Mouse (Mus musculus): ENCODE data around the gene Samd4b. TPM values are rescaled to one million over a fixed set of nuclear protein-coding genes. Genes with fewer than 3 reads are reported as not detected.

Samd4b gene
- polyA plus RNA-seq, 1 experiment from 2014 or later = 18.9 TPM

DNA sequence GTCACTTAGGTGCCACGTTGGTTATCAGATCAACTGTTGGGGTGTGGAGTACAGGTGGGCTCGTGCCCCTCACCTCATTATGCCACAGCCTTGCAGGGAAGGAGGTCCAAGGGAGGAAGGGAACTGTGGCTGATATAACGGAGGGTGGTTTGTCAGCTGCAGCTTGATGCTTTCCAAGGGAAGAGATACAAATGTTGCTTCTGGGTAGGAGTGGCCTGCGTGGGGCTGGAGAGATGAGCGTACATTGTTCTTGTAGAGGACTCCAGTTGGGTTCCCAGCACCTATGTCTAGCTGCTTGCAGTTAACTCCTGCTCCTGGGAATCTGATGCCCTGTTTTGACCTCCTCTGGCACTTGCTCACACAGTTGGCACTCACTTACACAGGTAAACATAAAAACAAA, 5.2 kb upstream of the Samd4b start:
- no peaks in the 10 kb centered on the region for H3K36me3 ChIP-seq
- no peak overlapping the region for H3K9ac ChIP-seq
- no peak overlapping the region for H3K4me2 ChIP-seq (replicated peaks)
- H3K4me1 ChIP-seq (replicated peaks) = no peaks in the 10 kb centered on the region
- ATAC-seq = no peak
- 68% methylated on average over 5 of the region's 5 CpGs for WGBS
- no peak overlapping the region for H3K27ac ChIP-seq
- no peaks in the 10 kb centered on the region for H3K9me3 ChIP-seq
- H3K27me3 ChIP-seq (replicated peaks) = no peaks in the 10 kb centered on the region
- H3K4me3 ChIP-seq (replicated peaks) = no peak overlapping the region

DNA sequence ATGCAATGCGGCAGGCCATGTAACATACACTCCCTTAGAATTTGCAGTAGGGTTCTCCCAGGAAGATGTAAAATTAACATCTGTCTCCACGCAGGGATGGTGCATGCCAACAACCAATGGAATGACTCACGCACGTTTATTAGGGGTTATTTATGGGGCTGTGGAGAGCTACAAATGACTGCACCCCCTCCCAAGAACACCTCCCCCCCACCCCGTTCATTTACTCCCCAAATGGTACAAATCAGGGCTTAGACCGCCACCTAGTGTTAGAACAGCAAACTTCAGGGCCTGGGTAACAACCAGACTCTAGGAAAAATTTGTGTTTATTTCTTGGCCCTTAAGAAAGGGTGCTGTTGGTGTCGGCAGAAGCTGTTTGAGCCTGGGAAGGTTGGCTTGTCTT, 3.7 kb upstream of the Samd4b start:
- peaks cover 7% of the 10 kb centered on the region for H3K4me1 ChIP-seq (replicated peaks)
- no peaks in the 10 kb centered on the region for H3K9me3 ChIP-seq
- H3K4me2 ChIP-seq (replicated peaks) = no peak overlapping the region
- H3K9ac ChIP-seq = no peak overlapping the region
- H3K36me3 ChIP-seq = no peaks in the 10 kb centered on the region
- H3K4me3 ChIP-seq (replicated peaks) = no peak overlapping the region
- no peak overlapping the region for H3K27ac ChIP-seq
- no peaks in the 10 kb centered on the region for H3K27me3 ChIP-seq (replicated peaks)
- no peak for ATAC-seq
- WGBS = 18% methylated on average over 7 of the region's 7 CpGs

DNA sequence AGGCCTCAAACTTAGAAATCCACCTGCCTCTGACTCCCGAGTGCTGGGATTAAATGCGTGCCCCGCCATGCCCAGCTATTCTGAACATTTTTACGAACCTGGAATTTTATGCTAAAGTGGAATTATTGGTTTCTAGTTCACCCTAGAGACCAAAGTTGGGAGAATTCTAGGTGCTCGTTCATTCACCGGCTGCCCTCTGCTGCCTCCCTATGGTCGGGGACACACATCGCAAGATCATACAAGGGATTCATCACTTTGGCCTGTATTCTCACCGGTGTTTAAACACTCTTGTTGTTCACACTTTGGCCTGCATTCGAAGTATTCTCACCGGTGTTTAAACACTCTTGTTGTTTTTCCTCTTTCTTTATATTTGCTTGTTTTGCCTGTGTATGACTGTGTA, 3.1 kb upstream of the Samd4b start:
- H3K27me3 ChIP-seq (replicated peaks) = no peaks in the 10 kb centered on the region
- no peak overlapping the region for H3K9ac ChIP-seq
- peaks cover 13% of the 10 kb centered on the region for H3K4me1 ChIP-seq (replicated peaks)
- no peaks in the 10 kb centered on the region for H3K36me3 ChIP-seq
- H3K27ac ChIP-seq = no peak overlapping the region
- H3K9me3 ChIP-seq = no peaks in the 10 kb centered on the region
- H3K4me3 ChIP-seq (replicated peaks) = no peak overlapping the region
- ATAC-seq = no peak
- H3K4me2 ChIP-seq (replicated peaks) = no peak overlapping the region
- 9% methylated on average over 11 of the region's 11 CpGs for WGBS

DNA sequence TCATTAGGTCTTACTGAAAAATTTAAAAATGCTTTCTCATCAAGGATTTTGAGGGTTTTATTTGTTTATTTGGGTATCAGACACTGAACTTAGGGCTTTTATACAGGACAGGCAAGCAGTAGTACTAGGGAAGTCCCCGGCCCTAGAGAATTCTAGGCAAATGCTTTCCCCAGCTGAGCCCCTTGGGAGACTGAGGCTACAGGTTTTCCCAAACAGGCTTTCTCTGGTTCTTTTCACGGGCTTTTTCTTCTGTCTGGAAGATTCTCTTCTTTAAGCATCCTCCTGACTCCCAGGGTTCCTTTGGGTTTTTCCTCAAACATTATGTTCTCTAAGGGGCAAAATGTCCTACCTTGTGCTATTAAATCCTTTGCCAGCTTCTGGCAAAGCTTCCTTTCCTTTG, 1.0 kb upstream of the Samd4b start:
- Histone ChIP-seq H3K4me2 (replicated peaks) (no peak overlapping the region), H3K36me3 (no peaks in the 10 kb centered on the region), H3K27me3 (replicated peaks) (no peaks in the 10 kb centered on the region), H3K4me1 (replicated peaks) (peaks cover 32% of the 10 kb centered on the region), H3K9me3 (no peaks in the 10 kb centered on the region), H3K9ac (no peak overlapping the region), H3K4me3 (replicated peaks) (no peak overlapping the region), H3K27ac (no peak overlapping the region)
- WGBS = 56% methylated on average over 2 of the region's 2 CpGs
- ATAC-seq = no peak

GRCm38 (mm10) chr7:28597277-28597570, 720 bp downstream of the Samd4b start:
- peak overlapping the region; percentile 65 for H3K4me3 ChIP-seq (replicated peaks)
- H3K27ac ChIP-seq = peak overlapping the region; percentile 92
- no peaks in the 10 kb centered on the region for H3K9me3 ChIP-seq
- H3K27me3 ChIP-seq (replicated peaks) = no peaks in the 10 kb centered on the region
- peaks cover 49% of the 10 kb centered on the region for H3K4me1 ChIP-seq (replicated peaks)
- ATAC-seq = no peak; the same call in 1 of the 2 replicates
- peak overlapping the region; percentile 68 for H3K9ac ChIP-seq
- WGBS = 3% methylated on average over 9 of the region's 9 CpGs
- no peaks in the 10 kb centered on the region for H3K36me3 ChIP-seq
- H3K4me2 ChIP-seq (replicated peaks) = peak overlapping the region; percentile 73

DNA sequence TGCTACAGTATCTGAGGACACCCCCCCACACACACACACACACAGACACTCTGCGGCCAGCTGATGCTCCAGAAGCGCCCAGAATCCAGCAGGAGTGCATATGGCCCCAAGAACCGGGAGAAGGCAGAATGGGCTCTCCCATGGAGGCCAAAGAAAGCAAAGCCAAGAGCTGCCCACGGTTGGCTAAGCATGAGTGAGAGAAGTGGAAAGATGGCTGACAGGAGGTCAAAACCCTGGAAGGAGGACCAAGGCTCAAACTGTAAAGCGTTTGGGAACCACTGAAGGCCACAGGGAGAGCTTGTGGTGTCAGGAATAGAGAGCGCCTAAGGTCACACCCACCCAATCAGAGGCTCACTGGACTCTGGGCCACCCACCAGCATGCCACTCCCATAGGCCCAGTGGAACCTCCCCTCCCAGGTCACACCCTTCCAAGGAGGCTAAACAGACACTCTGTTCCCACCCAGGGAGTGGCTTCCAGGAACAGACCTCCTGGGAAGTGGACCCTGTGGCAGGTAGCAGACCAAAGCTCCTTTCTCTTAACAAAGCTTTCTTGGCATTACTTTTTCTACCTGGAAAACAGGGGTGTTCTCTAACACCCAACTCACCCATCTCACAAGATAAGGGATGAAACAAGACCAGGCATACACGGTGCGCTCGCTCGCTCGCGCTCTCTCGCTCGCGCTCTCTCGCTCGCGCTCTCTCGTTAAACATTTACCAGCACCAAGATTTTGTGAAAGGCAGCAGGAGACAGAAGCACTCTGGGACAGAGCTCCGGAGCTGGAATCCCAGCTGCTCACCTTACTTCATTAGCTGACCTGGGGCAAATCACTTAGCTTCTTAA, 1.3 kb downstream of the Samd4b start:
- Histone ChIP-seq H3K9me3 (no peaks in the 10 kb centered on the region), H3K4me2 (replicated peaks) (peak overlapping the region; percentile 73), H3K27me3 (replicated peaks) (no peaks in the 10 kb centered on the region), H3K4me3 (replicated peaks) (peak overlapping the region; percentile 65), H3K9ac (peak overlapping the region; percentile 68), H3K27ac (peak overlapping the region; percentile 92), H3K4me1 (replicated peaks) (peaks cover 55% of the 10 kb centered on the region), H3K36me3 (no peaks in the 10 kb centered on the region)
- ATAC-seq = peak; percentile 88
- 18% methylated on average over 20 of the region's 20 CpGs for WGBS

- Histone ChIP-seq H3K9ac (0 out of 2 replicates have a peak overlapping the region, but pooled peaks have one; percentile 10), H3K4me3 (replicated peaks) (peak overlapping the region; percentile 65), H3K4me2 (replicated peaks) (peak overlapping the region; percentile 73), H3K27me3 (replicated peaks) (no peaks in the 10 kb centered on the region), H3K4me1 (replicated peaks) (peaks cover 60% of the 10 kb centered on the region), H3K9me3 (no peaks in the 10 kb centered on the region), H3K27ac (peak overlapping the region; percentile 92), H3K36me3 (no peaks in the 10 kb centered on the region)
- WGBS = 65% methylated on average over 8 of the region's 8 CpGs
- no peak for ATAC-seq
These were observed 2.1 kb downstream of the Samd4b start for GRCm38 (mm10) chr7:28595751-28596435.

DNA sequence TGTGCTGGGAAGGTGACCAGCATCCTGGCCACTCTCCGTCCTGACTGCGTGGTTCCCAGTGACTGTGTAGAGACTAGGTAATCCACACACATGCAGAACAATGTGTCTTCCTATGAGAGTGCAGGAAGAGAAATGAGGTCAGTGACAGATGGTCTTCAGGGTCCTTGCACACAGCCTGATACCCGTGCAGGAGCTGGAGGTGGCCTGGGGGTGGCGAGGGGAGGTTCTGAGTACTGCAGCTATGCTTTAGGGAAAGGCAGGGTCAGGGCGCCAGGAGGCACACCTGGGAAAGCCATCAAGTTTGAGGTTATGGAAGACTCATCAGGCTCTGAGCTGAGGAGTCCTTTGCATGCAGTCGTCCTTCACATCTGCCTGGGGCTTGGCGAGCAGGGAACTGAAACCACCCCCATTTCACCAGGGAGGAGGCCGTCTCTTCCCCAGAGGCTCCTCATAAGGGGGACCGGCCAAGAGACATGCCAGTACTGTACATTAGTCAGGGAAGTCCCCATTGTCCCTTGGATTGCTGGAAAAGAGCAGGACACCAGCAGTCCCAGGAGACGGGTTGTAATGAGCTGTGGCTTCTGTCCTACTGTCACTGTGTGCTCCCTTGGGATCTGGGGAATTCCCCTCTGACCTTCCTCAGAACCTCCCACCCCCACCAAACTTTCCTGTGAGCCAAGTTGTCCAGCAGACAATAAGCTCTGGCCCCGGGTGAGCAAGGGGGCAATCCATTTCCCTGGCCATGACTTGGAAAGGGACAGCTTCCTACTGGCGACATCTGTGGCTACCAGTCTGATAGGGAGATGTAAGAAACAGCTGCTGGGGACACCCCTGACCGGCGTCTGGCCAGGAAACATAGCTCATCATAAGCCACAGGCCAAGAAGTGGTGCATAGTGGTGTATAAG, 4.5 kb downstream of the Samd4b start:
- no peaks in the 10 kb centered on the region for H3K9me3 ChIP-seq
- ATAC-seq = no peak
- peaks cover 67% of the 10 kb centered on the region for H3K4me1 ChIP-seq (replicated peaks)
- 38% methylated on average over 14 of the region's 14 CpGs for WGBS
- 0 out of 2 replicates have a peak overlapping the region, but pooled peaks have one; percentile 32 for H3K27ac ChIP-seq
- no peak overlapping the region for H3K9ac ChIP-seq
- H3K4me3 ChIP-seq (replicated peaks) = no peak overlapping the region
- no peaks in the 10 kb centered on the region for H3K36me3 ChIP-seq
- 0 out of 2 replicates have a peak overlapping the region, but pooled peaks have one; percentile 18 for H3K4me2 ChIP-seq (replicated peaks)
- no peaks in the 10 kb centered on the region for H3K27me3 ChIP-seq (replicated peaks)

DNA sequence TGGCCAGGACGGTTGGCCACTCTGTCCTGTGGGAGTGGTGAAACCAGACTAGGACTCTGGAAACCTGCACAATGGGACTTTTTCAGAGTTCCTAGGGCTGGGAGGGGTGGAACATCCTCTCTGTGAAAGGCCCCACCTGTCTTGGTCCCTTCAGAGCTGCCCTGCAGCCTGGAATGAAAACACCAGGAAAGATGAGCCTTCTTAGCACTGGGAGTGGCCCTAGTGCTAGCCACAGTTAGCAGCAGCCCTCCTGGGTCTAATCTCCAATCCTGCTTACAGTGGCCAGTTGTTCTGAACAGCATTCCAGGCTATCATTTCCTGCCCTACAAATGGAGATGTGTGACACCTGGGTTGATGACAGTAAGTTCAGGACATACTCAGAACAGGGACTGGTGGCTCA, 6.1 kb downstream of the Samd4b start:
- no peak overlapping the region for H3K9ac ChIP-seq
- ATAC-seq = no peak
- H3K27me3 ChIP-seq (replicated peaks) = no peaks in the 10 kb centered on the region
- no peaks in the 10 kb centered on the region for H3K9me3 ChIP-seq
- H3K36me3 ChIP-seq = no peaks in the 10 kb centered on the region
- no peak overlapping the region for H3K4me2 ChIP-seq (replicated peaks)
- no peak overlapping the region for H3K27ac ChIP-seq
- WGBS = 47% methylated on average over 1 of the region's 1 CpGs
- peaks cover 78% of the 10 kb centered on the region for H3K4me1 ChIP-seq (replicated peaks)
- no peak overlapping the region for H3K4me3 ChIP-seq (replicated peaks)

GRCm38 (mm10) chr7:28587644-28588043, 10.3 kb downstream of the Samd4b start:
- Histone ChIP-seq H3K4me1 (replicated peaks) (peaks cover 73% of the 10 kb centered on the region), H3K9ac (peak overlapping the region; percentile 20; the same call in 1 of the 2 replicates), H3K4me3 (replicated peaks) (no peak overlapping the region), H3K4me2 (replicated peaks) (no peak overlapping the region), H3K27ac (peak overlapping the region; percentile 48), H3K27me3 (replicated peaks) (no peaks in the 10 kb centered on the region), H3K9me3 (no peaks in the 10 kb centered on the region), H3K36me3 (no peaks in the 10 kb centered on the region)
- ATAC-seq = no peak

DNA sequence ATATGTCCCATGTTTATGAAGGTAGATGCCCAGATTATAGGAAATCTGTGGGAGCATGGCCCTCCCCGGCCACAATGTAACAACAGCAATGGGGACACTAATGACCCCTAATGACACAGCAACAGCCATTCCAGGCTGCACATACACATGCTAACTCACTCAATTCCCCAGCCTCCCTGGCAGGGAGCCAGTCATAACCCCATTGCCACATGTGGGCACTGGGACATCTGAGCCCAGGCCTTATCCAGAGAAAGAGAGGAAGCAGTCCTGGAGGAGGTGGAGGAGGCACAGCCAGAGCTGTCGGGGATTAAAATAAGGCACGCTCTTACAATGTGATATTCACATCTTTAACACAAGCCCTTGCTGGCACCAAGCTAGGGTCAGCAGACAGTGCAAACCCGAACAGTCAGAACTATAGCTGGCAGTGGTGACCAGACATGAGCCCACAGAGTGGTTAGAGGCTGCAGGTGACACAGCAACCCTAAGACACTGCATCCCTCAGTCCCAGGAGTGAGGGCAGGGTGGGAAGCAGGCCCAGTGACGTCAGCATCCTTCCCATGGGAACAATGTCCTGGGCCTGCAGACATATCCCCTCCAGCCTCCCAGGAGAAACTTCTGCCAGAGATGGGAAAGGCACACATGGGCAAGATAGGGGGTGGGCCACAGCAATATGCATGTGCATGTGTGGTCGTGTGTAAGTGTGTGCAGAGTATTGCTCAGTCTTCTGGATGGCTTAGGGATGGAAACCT, 11.1 kb downstream of the Samd4b start:
- Histone ChIP-seq H3K27ac (peak overlapping the region; percentile 48; the same call in 1 of the 2 replicates), H3K36me3 (no peaks in the 10 kb centered on the region), H3K4me2 (replicated peaks) (no peak overlapping the region), H3K9ac (0 out of 2 replicates have a peak overlapping the region, but pooled peaks have one; percentile 8), H3K9me3 (no peaks in the 10 kb centered on the region), H3K4me3 (replicated peaks) (no peak overlapping the region), H3K4me1 (replicated peaks) (peaks cover 72% of the 10 kb centered on the region), H3K27me3 (replicated peaks) (no peaks in the 10 kb centered on the region)
- WGBS = 57% methylated on average over 6 of the region's 6 CpGs
- no peak for ATAC-seq
